Mouse (Mus musculus) ES-Bruce4 (cell line): ENCODE results near the gene Pitpnm2. TPM values are rescaled to one million over a fixed set of nuclear protein-coding genes. Genes with fewer than 3 reads are reported as not detected.

Experiments used
- H3K27ac ChIP-seq: 2 replicates; pipeline ENCODE4 v1.5.1; 2012; ENCODE audit warnings: low read length, inconsistent platforms; ENCODE audit not compliant: insufficient read depth
- H3K27me3 ChIP-seq: 2 replicates; pipeline ENCODE4 v1.6.1; 2012; ENCODE audit warnings: mild to moderate bottlenecking, low read length, inconsistent platforms; ENCODE audit not compliant: control insufficient read depth, poor library complexity, insufficient read depth, severe bottlenecking
- H3K36me3 ChIP-seq: 2 replicates; pipeline ENCODE4 v1.6.1; 2012; ENCODE audit warnings: inconsistent platforms, mild to moderate bottlenecking, low read length, moderate library complexity; ENCODE audit not compliant: control insufficient read depth, poor library complexity, insufficient read depth, severe bottlenecking
- H3K4me1 ChIP-seq: one replicate; pipeline ENCODE4 v1.8.1; 2011; ENCODE audit warnings: low read length; ENCODE audit not compliant: control insufficient read depth, insufficient read depth
- H3K4me3 ChIP-seq: 2 replicates; pipeline ENCODE4 v1.5.1; 2011; ENCODE audit warnings: low read depth, mild to moderate bottlenecking, low read length
- H3K9ac ChIP-seq: 2 replicates; pipeline ENCODE4 v1.6.1; 2012; ENCODE audit warnings: low read depth, mild to moderate bottlenecking, inconsistent platforms; ENCODE audit not compliant: poor library complexity, severe bottlenecking
- H3K9me3 ChIP-seq: replicated peaks from 2 replicates; pipeline ENCODE4 v1.6.1; 2012; ENCODE audit warnings: mild to moderate bottlenecking, low read length, inconsistent platforms; ENCODE audit not compliant: control insufficient read depth, poor library complexity, insufficient read depth, severe bottlenecking
- CTCF ChIP-seq: IDR thresholded peaks from one replicate; pipeline ENCODE4 v1.8.1; 2011; ENCODE audit warnings: low read depth, low read length
- EP300 ChIP-seq: IDR thresholded peaks from 2 replicates; pipeline ENCODE4 v1.6.1; 2011; ENCODE audit warnings: low read depth, low read length; ENCODE audit not compliant: insufficient read depth
- POLR2A ChIP-seq: IDR thresholded peaks from one replicate; pipeline ENCODE4 v1.8.1; 2011; ENCODE audit warnings: low read length; ENCODE audit not compliant: insufficient read depth
- polyA plus RNA-seq: library from polyadenylated mRNA; stranded (reverse); fragments of >200 nt; gene quantifications from 2 replicates; pipeline ENCODE4 v1.2.4, GENCODE M21; 2011; ENCODE audit warnings: low read depth; ENCODE audit not compliant: missing spikeins, insufficient read depth, insufficient read length

Pitpnm2 gene
- polyA plus RNA-seq, 1 experiment = 13.1 TPM

DNA sequence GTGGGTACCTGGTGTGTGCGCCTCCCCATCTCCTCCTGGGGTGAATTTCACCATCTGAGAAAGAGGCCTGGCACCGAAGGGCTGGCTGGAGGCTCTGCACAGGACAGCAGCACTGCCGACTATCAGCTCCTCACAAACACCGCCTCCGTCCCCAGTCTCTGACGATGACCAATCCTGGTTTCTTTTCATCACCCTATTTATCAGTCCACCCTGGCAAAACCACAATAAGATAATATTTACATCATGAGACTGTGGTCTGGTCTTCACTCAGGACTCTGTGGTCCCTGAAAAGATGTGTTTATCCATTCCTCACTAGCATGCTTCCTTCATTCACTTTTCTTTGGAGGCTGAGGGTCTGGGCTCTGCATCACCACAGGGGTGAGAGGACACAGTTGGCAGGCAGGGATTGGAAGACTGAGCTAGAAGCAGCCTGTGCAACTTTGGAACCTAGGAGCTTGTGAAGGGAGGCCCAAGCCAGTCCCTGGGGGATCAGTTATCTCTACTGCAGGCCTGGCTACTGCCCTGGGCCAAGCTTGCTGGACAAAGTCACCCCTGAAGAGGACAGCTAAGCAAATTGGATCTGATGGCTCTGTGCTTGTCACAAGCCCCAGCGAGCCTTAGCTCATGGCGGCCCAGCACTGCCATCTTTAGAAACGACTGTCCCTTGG is 45.3 kb downstream of the Pitpnm2 start:
- Histone ChIP-seq H3K27ac (no peak overlapping the region), H3K9me3 (no peaks in the 10 kb centered on the region), H3K27me3 (no peaks in the 10 kb centered on the region), H3K4me1 (peaks cover 8% of the 10 kb centered on the region), H3K36me3 (no peaks in the 10 kb centered on the region), H3K4me3 (no peak overlapping the region), H3K9ac (no peak overlapping the region)
- no peak for TF ChIP-seq EP300
- TF ChIP-seq POLR2A = no peak
- TF ChIP-seq CTCF = no peak

DNA sequence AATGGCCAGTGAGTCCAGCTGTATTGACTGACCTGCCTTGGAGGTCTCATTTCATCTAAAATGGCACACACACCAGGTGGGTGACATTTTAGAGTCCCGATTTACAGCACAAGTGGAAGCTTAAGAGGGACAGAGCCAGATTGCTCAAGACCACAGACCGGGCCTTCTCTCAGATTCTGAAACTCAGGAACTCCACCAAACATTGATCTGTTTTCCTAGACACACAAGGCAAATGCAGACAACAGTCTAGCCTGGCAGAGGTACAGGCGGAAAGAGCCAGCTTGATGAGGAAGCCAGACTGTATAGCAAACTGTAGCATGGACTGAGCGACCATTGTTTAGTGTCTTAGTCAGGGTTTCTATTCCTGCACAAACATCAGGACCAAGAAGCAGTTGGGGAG is 46.3 kb downstream of the Pitpnm2 start:
- Histone ChIP-seq H3K9ac (no peak overlapping the region), H3K27ac (no peak overlapping the region), H3K4me3 (no peak overlapping the region), H3K4me1 (peaks cover 8% of the 10 kb centered on the region), H3K36me3 (no peaks in the 10 kb centered on the region), H3K9me3 (no peaks in the 10 kb centered on the region), H3K27me3 (no peaks in the 10 kb centered on the region)
- TF ChIP-seq EP300 (no peak), CTCF (no peak), POLR2A (no peak)

DNA sequence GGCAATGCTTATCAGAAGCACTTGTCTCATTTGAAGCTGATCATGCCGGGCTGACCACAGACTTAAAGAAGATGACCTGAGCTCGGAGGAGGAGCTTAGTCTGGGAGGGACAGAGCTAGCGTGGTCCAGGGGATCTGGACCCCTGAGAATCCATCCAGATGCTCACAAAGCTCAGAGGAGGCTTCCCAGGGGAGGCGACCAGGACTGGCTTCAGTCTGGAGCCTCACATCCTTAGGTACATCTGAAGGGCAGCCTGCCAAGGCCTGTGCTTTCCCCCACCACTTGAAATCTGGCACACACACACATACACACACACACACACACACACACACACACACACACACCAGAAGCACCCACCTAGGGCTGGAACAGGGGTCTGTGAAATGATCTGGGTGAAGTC is 47.5 kb downstream of the Pitpnm2 start:
- Histone ChIP-seq H3K27ac (no peak overlapping the region), H3K9ac (no peak overlapping the region), H3K4me1 (peaks cover 4% of the 10 kb centered on the region), H3K4me3 (no peak overlapping the region), H3K9me3 (no peaks in the 10 kb centered on the region), H3K27me3 (no peaks in the 10 kb centered on the region), H3K36me3 (no peaks in the 10 kb centered on the region)
- TF ChIP-seq EP300 (no peak), CTCF (no peak), POLR2A (no peak)

DNA sequence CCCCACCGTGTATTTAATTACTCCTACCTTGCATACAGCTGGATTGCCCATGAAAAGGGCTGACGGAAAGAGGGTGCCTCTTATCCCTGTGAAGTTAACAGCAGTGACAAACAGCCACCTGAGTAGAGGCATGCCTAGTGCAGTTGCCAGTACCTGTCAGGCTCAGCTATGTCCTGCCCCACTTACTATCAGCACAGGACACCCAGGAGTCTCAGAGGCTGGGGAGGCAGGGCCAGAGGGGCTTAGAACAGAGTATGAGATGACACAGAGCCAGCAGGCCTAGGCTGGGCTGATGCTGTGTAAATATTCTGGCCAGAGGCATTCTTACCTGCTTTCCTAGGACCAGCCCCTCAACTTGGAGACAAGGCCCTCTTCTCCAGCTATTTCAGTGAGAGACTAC is 48.0 kb downstream of the Pitpnm2 start:
- Histone ChIP-seq H3K27me3 (no peaks in the 10 kb centered on the region), H3K4me1 (peaks cover 4% of the 10 kb centered on the region), H3K36me3 (no peaks in the 10 kb centered on the region), H3K9me3 (no peaks in the 10 kb centered on the region), H3K9ac (no peak overlapping the region), H3K4me3 (no peak overlapping the region), H3K27ac (no peak overlapping the region)
- TF ChIP-seq CTCF (no peak), EP300 (no peak)

DNA sequence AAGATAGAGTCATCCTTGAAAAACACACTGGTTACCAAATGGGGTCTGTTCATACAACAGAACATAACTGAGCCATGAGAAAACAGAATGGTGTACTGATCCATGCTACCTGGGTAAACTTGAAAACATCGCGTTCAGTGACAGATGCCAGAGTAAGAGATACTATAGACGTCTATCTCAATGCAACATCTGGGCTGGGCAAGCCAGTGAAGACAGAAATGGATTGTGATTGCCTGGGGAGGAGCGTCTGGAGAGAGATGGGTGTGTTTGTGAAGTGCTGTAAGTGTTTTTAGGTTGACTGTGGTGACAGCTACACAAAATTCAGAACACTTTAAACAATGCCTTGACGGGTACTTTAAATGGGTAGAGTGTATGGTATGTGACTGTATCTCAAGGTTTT is 48.7 kb downstream of the Pitpnm2 start:
- Histone ChIP-seq H3K27me3 (no peaks in the 10 kb centered on the region), H3K9me3 (no peaks in the 10 kb centered on the region), H3K4me3 (no peak overlapping the region), H3K4me1 (peaks cover 4% of the 10 kb centered on the region), H3K27ac (no peak overlapping the region), H3K9ac (no peak overlapping the region), H3K36me3 (no peaks in the 10 kb centered on the region)
- TF ChIP-seq EP300 (no peak), POLR2A (no peak), CTCF (no peak)

DNA sequence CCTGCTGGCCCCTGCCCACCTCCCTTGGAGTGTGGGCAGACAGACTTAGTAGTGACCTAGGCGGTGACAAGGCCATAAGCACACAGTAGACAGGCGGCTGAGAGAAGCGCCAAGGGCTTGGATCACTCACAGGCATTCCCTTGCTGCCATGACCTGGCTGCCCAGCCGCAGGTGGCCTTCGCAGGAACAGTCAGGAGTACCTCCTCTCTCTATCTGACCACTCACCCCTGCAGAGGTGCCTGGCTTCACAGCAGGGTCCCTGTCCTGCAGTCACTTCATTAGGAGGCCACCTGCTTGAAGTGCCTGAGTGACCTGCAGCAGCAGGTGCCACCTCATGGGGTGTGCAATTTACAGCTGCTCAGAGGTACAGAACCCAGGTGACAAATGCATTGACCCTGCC is 50.4 kb downstream of the Pitpnm2 start:
- H3K36me3 ChIP-seq = no peaks in the 10 kb centered on the region
- no peak overlapping the region for H3K9ac ChIP-seq
- H3K4me1 ChIP-seq = no peaks in the 10 kb centered on the region
- H3K9me3 ChIP-seq = no peaks in the 10 kb centered on the region
- no peak overlapping the region for H3K27ac ChIP-seq
- H3K4me3 ChIP-seq = no peak overlapping the region
- TF ChIP-seq EP300 = no peak
- TF ChIP-seq CTCF = no peak
- TF ChIP-seq POLR2A = no peak
- no peaks in the 10 kb centered on the region for H3K27me3 ChIP-seq
